Mouse (Mus musculus) urinary bladder, adult 2 months (tissue): ENCODE measurements around the gene Nup107. TPM values are rescaled to one million over a fixed set of nuclear protein-coding genes. Genes with fewer than 3 reads are reported as not detected.
"Not testable (repeated sequence)": the region's sequence is repeated elsewhere in the genome, so short reads cannot be mapped to it uniquely, and the experiment has no call there.

ENCODE experiments used
- DNase-seq: peaks from one replicate; pipeline ENCODE4 v3.0.0; 2022; ENCODE audit warnings: low spot score
- polyA plus RNA-seq: library from polyadenylated mRNA; depleted of rRNA; stranded (reverse); fragments of >200 nt; gene quantifications from 2 replicates; pipeline ENCODE4 v1.2.3, GENCODE M21; 2012

Nup107 gene
- polyA plus RNA-seq, 1 experiment = 17.5 TPM

- DNase-seq = no peak
These were observed 75.8 kb downstream of the Nup107 start for GRCm38 (mm10) chr10:117716686-117717085.

DNA sequence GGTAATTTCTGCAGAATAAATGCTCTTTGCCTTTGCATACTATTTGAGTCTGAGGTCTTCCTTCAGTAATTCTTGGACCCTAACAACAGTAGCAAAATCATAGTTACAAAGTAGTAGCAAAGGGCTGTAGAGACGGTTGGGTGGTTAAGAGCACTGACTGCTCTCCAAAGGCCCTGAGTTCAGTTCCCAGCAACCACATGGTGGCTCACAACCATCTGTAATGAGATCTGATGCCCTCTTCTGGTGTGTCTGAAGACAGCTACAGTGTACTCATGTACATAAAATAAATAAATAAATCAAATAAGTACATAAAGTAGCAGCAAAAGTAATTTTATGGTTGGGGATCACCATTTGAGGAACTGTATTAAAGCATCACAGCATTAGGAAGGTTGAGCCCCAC is 76.9 kb downstream of the Nup107 start:
- DNase-seq = not testable (repeated sequence)

GRCm38 (mm10) chr10:117714928-117715500 is 77.5 kb downstream of the Nup107 start:
- DNase-seq = no peak

- no peak for DNase-seq
These were observed 78.4 kb downstream of the Nup107 start for GRCm38 (mm10) chr10:117714048-117714545.

DNA sequence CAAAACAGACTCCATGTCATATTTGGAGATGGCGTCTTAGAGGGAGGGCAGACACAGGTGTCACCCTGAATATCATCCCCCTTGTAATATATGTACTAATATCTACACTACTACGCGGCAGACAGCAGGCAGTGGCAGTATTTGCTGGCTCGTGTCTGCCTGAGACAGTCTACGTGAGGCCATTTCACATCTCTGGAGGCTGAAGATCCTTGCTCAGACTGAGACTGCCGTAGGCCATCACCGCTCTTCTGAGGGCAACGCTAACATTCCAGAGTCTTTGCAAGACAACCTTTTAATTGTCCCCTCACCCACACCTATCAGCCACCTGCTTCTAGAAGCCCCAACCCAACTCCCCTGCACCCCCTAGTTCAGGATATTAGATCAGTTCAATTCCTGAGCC is 79.0 kb downstream of the Nup107 start:
- no peak for DNase-seq

DNA sequence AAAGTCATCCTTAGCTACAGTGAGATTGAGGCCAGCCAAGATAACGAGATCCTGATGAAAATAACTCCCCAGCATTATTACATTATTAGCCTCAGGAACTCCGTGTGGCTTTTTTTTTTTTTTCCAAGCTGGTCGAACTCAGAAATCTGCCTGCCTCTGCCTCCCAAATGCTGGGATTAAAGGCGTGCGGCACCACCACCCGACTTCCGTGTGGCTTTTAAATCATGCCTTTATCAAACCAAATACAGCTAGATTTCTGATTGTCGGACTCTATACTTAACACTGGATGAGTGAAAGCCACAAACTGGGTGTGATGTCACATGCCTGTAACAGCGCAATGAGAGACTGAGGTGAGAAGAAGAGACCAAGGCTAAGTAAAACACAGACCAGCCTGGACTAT is 79.6 kb downstream of the Nup107 start:
- no peak for DNase-seq

GRCm38 (mm10) chr10:117712191-117712754 is 80.2 kb downstream of the Nup107 start:
- no peak for DNase-seq

- no peak for DNase-seq
These were observed 81.1 kb downstream of the Nup107 start for GRCm38 (mm10) chr10:117711408-117711807.

DNA sequence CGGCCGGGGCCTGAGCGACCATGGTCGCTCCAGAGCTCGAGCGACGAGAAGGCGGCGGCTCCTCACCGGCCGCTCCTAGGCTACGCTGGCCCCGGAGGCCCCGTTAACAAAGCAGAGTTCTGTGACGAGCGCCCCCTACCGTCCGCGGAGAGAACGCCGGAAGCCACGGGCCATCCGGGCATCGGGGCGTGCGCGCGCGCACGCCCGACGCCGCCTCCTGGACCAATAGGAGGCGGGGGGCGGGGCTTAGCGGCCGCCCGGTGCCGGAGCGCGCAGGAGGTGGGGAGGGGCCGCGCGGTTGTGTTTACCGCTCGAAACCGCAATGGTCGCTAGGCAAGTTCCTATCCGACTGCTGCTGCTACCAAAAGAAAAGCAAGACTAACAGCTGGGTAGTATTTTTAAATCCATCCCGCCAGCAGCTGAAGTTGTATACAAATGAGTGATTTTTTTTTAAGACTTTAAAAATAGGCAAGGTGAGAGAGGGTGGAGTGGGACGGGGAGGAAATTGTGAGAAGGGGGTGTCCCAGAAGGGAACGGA is 81.8 kb downstream of the Nup107 start, which contains the start of gene Mdm2:
TSS of gene Mdm2 (minus strand) at position 155 of the 538 bp plus-strand sequence.
- DNase-seq = peak; percentile 99

- peak; percentile 86 for DNase-seq
These were observed 82.4 kb downstream of the Nup107 start for GRCm38 (mm10) chr10:117709930-117710603.

DNA sequence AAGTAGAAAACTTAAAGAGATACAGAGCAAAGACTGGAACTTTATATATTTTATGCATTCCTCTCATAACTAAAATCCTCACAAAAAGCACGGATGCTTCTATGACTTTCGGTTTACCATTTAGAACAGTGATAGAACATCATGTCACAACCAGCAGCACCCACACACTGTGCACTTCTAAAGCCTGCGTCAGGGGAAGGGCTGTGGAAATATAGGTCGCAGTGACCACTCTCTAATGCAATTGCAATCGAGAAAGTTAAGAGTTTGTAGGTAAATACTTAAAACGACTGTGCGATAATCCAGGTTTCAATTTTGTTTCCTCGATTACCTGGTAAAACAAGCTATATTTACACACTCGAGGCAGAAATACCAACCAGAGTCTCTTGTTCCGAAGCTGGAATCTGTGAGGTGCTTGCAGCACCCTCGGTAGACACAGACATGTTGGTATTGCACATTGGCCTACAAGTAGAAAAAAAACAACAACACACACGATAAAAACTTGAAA is 83.1 kb downstream of the Nup107 start:
- no peak for DNase-seq

- no peak for DNase-seq
These were observed 83.6 kb downstream of the Nup107 start for GRCm38 (mm10) chr10:117708856-117709255.

GRCm38 (mm10) chr10:117708376-117708775 is 84.1 kb downstream of the Nup107 start:
- no peak for DNase-seq

DNA sequence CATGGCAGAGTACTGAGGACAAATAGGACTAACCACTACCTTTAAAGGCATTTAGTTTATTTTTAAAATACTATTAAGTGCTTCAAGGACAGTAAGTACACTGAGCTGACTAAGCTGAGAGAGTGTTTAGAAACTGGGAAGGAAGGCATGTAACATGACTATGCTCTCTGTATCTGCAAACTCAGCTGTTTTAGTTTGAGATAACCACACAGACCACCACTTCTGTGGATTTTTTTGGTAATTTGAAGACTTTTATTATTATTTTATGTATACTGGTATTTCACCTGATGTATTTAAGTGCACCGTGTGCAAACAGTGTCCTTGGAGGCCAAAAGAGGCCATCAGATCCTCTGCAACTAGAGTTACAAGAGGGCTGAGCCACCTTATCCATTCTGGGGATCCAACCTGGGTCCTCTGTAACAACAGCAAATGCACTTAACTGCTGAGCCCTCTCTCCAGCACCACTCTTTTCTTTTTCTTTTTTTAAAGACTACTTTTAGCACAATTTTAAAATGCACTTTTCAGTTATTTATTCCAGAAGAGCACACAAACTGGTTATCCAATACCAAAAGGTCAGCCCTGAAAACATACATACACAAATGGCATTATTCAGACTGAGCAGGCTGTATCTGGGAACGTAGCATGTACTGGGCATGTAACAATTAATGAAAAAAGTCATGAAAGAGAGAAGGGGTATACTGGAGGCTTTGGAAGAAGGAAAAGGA is 85.2 kb downstream of the Nup107 start:
- no peak for DNase-seq

GRCm38 (mm10) chr10:117706440-117706839 is 86.1 kb downstream of the Nup107 start:
- DNase-seq = no peak

DNA sequence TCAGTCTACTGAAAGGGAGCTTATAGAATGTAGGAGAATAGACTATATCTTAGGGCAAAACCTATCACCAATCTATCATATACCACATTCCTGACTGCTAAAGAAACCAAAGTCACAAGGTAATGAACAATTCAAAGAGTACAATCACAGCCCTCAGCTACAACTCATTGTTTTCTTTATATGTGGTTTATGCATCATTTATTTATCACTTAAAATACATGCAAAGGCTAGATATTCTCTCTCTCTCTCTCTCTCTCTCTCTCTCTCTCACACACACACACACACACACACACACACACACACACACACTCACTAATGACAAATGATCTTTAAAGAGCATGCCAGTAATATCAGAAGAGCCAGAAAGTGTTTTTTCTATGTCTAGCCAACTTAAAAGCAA is 86.7 kb downstream of the Nup107 start:
- no peak for DNase-seq

- DNase-seq = no peak
These were observed 87.6 kb downstream of the Nup107 start for GRCm38 (mm10) chr10:117704964-117705335.

GRCm38 (mm10) chr10:117704314-117704963 is 88.1 kb downstream of the Nup107 start:
- not testable (repeated sequence) for DNase-seq

GRCm38 (mm10) chr10:117703506-117703905 is 89.0 kb downstream of the Nup107 start:
- DNase-seq = no peak

DNA sequence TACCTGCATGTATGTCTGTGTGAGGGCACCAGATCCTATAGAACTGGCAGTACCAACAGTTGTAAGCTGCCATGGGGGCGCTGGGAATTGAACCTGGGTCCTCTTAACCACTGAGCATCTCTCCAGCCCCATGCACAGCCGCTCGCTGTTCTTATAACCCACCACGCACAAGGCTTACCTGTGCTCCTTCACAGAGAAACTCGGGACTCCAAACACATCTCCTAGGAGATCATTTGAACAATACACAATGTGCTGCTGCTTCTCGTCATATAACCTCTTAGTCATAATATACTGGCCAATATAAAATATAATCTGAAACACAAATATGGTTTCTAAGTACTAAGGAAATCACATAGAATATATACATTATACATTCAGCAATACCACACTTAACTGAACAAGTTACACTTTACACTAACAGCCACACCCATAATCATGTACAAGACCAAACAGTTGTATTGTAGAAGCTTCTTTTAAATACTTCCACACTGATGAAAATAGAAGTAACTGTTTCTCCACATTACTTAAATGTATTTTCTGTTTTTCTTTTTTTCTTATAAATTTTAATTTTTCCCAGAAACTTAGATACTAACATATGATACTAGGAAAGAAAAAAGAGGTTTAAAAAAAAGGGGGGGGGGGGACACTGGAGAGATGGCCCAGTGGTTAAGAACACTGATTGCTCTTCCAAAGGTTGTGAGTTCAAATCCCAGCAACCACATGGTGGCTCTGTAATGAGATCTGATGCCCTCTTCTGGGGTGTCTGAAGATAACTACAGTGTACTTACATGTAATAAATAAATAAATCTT is 90.3 kb downstream of the Nup107 start:
- no peak for DNase-seq
